Mouse (Mus musculus) liver, postnatal 0 days (tissue): ENCODE data around the gene Galnt12. TPM values are rescaled to one million over a fixed set of nuclear protein-coding genes. Genes with fewer than 3 reads are reported as not detected.

Experiments
- ATAC-seq: fragments of 200-750 bp; cut with Nextera tagmentation; 2 replicates; pipeline ENCODE4 v1.8.0; 2017; ENCODE audit warnings: mild to moderate bottlenecking, moderate library complexity
- DNase-seq: peaks from one replicate; pipeline ENCODE4 v3.0.0-alpha.2; 2016
- H3K27ac ChIP-seq: fragments of 300-500 bp; sonication (generic); 2 replicates; pipeline ENCODE4 v1.5.1; 2014; ENCODE audit warnings: antibody characterized with exemption, moderate library complexity, mild to moderate bottlenecking, low read depth
- H3K27me3 ChIP-seq: fragments of 300-500 bp; sonication (generic); 2 replicates; pipeline ENCODE4 v1.6.1; 2014; ENCODE audit warnings: low read length, control low read depth, mixed read lengths; ENCODE audit not compliant: insufficient read depth
- H3K36me3 ChIP-seq: fragments of 300-500 bp; sonication (generic); replicated peaks from 2 replicates; pipeline ENCODE4 v1.6.1; 2014; ENCODE audit warnings: mild to moderate bottlenecking, control low read depth, low read length, moderate library complexity, mixed read lengths; ENCODE audit not compliant: insufficient read depth
- H3K4me1 ChIP-seq: fragments of 300-500 bp; sonication (generic); 2 replicates; pipeline ENCODE4 v1.6.1; 2014; ENCODE audit warnings: antibody characterized with exemption, mild to moderate bottlenecking, control low read depth; ENCODE audit not compliant: insufficient read depth
- H3K4me2 ChIP-seq: fragments of 300-500 bp; sonication (generic); 2 replicates; pipeline ENCODE4 v1.6.1; 2014; ENCODE audit warnings: low read depth, mild to moderate bottlenecking, low read length, moderate library complexity, mixed read lengths
- H3K4me3 ChIP-seq: fragments of 300-500 bp; sonication (generic); 2 replicates; pipeline ENCODE4 v1.5.1; 2014; ENCODE audit warnings: low read depth, low read length
- H3K9ac ChIP-seq: fragments of 300-500 bp; sonication (generic); replicated peaks from 2 replicates; pipeline ENCODE4 v1.6.1; 2014; ENCODE audit warnings: mild to moderate bottlenecking, moderate library complexity
- H3K9me3 ChIP-seq: fragments of 300-500 bp; sonication (generic); 2 replicates; pipeline ENCODE4 v1.6.1; 2016; ENCODE audit warnings: mild to moderate bottlenecking, control low read depth, low read length, mixed read lengths
- CTCF ChIP-seq: sonication (generic); IDR thresholded peaks from 2 replicates; pipeline ENCODE4 v1.5.1; 2016; ENCODE audit warnings: antibody characterized with exemption, low read depth
- EP300 ChIP-seq: IDR thresholded peaks from 2 replicates; pipeline ENCODE4 v1.6.1; 2016; ENCODE audit warnings: antibody characterized with exemption, low read depth, mild to moderate bottlenecking
- WGBS: fragments of 180-500 bp; shearing (Covaris S2); extraction: QIAGEN DNeasy Blood & Tissue Kit; methylation state at CpG from one replicate; pipeline ENCODE4 v1.1.7; 2014; ENCODE audit not compliant: insufficient replicate concordance; 5-methylcytosine and 5-hydroxymethylcytosine counted together
- polyA plus RNA-seq: library from polyadenylated mRNA; unstranded; fragments of >200 nt; fragmentation: Nextera tagmentation; extraction: Ambion mirVana; gene quantifications from 2 replicates; pipeline ENCODE4 v1.2.1, GENCODE M21; 2015

The Galnt12 gene
- polyA plus RNA-seq, 1 experiment from 2014 or later = 0.69 TPM

- TF ChIP-seq EP300 (no peak), CTCF (no peak)
These were observed 30.8 kb upstream of the Galnt12 start for GRCm38 (mm10) chr4:47060900-47061299.

GRCm38 (mm10) chr4:47075054-47075453 is 16.7 kb upstream of the Galnt12 start:
- 30% methylated on average over 2 of the region's 2 CpGs for WGBS
- Histone ChIP-seq H3K27ac (no peak overlapping the region), H3K36me3 (no peaks in the 10 kb centered on the region), H3K9ac (no peak overlapping the region), H3K4me3 (no peak overlapping the region), H3K9me3 (no peaks in the 10 kb centered on the region), H3K27me3 (no peaks in the 10 kb centered on the region), H3K4me2 (no peak overlapping the region), H3K4me1 (no peaks in the 10 kb centered on the region)
- no peak for DNase-seq
- TF ChIP-seq EP300 (no peak), CTCF (no peak)
- no peak for ATAC-seq

More at GRCm38 (mm10) chr4:47060900-47061299, 30.8 kb upstream of the Galnt12 start:
- Histone ChIP-seq H3K27ac (no peak overlapping the region), H3K9ac (no peak overlapping the region), H3K27me3 (peaks cover 18% of the 10 kb centered on the region), H3K4me1 (no peaks in the 10 kb centered on the region), H3K4me2 (no peak overlapping the region), H3K4me3 (no peak overlapping the region), H3K9me3 (no peaks in the 10 kb centered on the region), H3K36me3 (no peaks in the 10 kb centered on the region)
- ATAC-seq (no peak), DNase-seq (no peak)
- 40% methylated on average over 1 of the region's 1 CpGs for WGBS

DNA sequence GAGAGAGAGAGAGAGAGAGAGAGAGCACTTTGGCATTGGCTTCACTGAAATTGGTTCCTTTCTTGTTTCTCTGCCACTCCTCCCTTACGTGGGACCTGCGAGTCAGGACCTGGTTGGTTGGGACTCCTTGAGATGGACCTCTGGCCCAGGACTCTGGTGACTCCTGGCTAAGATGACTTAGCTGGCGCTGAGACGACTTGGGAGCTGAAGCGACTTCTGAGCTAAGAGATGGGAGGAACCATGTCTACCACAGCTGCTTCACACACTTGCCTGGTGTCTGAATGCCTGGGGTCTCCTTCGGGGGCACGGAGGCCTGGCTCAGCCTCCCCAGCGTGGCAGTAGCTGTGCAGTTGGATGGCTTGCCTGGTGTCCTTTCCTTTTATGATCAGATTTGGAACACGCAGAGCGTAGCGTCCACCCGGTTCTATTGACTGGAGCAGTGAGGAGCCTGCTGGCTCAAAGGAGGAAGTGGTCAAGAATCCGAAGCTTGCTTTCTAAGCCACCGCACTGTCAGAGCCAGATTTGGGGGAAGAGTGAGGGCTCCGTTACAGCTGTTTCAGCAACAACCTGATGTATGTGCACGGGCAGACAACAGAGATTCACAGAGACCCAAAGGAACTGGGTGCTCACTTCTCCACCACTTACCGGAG is 11.6 kb upstream of the Galnt12 start:
- DNase-seq (no peak), ATAC-seq (no peak)
- no peak overlapping the region for H3K27ac ChIP-seq
- no peak overlapping the region for H3K4me3 ChIP-seq
- TF ChIP-seq EP300 = no peak
- no peak for TF ChIP-seq CTCF
- H3K9ac ChIP-seq = no peak overlapping the region
- H3K27me3 ChIP-seq = no peaks in the 10 kb centered on the region
- H3K4me1 ChIP-seq = no peaks in the 10 kb centered on the region
- H3K36me3 ChIP-seq = no peaks in the 10 kb centered on the region
- whole genome bisulfite sequencing = 57% methylated on average over 17 of the region's 17 CpGs
- no peaks in the 10 kb centered on the region for H3K9me3 ChIP-seq
- H3K4me2 ChIP-seq = 0 out of 2 replicates have a peak overlapping the region, but pooled peaks have one; percentile 18

- Histone ChIP-seq H3K9me3 (no peaks in the 10 kb centered on the region), H3K36me3 (no peaks in the 10 kb centered on the region), H3K4me1 (no peaks in the 10 kb centered on the region), H3K9ac (no peak overlapping the region), H3K27ac (no peak overlapping the region), H3K4me2 (no peak overlapping the region), H3K27me3 (no peaks in the 10 kb centered on the region), H3K4me3 (no peak overlapping the region)
- TF ChIP-seq EP300 (no peak), CTCF (no peak)
- ATAC-seq (no peak), DNase-seq (no peak)
- 64% methylated on average over 4 of the region's 4 CpGs for WGBS
These were observed 11.1 kb upstream of the Galnt12 start for GRCm38 (mm10) chr4:47080647-47081010.

- no peak for TF ChIP-seq EP300
- TF ChIP-seq CTCF = no peak
- Histone ChIP-seq H3K36me3 (no peaks in the 10 kb centered on the region), H3K9me3 (no peaks in the 10 kb centered on the region), H3K27me3 (no peaks in the 10 kb centered on the region), H3K27ac (no peak overlapping the region), H3K4me2 (no peak overlapping the region), H3K4me3 (no peak overlapping the region), H3K4me1 (no peaks in the 10 kb centered on the region), H3K9ac (no peak overlapping the region)
- ATAC-seq (no peak), DNase-seq (no peak)
- 81% methylated on average over 7 of the region's 7 CpGs for WGBS
These were observed 7.9 kb upstream of the Galnt12 start for GRCm38 (mm10) chr4:47083824-47084223.

DNA sequence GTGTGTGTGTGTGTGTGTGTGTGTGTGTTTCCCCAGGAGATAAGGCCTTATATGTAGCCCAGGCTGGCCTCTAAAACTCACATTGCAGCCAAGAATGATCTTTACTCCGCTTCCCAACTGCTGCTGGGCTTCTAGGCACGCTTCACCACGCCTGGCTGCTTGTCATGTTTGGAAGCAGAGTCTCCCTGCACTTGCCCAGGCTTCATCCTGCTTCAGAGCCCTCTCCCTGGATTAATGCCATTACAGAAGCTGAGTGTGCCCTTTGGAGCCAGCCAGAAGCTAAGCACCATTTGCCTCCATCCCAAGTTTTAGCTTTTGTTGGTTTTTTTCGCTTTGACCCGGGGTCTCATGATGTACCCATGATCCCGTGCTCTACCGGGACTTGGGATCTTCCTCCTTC is 3.0 kb upstream of the Galnt12 start:
- no peak overlapping the region for H3K27ac ChIP-seq
- H3K27me3 ChIP-seq = peaks cover 30% of the 10 kb centered on the region
- WGBS = 84% methylated on average over 7 of the region's 7 CpGs
- DNase-seq (no peak), ATAC-seq (no peak)
- no peaks in the 10 kb centered on the region for H3K36me3 ChIP-seq
- peaks cover 7% of the 10 kb centered on the region for H3K4me1 ChIP-seq
- H3K9ac ChIP-seq = no peak overlapping the region
- TF ChIP-seq CTCF = no peak
- no peak for TF ChIP-seq EP300
- no peaks in the 10 kb centered on the region for H3K9me3 ChIP-seq
- H3K4me2 ChIP-seq = no peak overlapping the region
- no peak overlapping the region for H3K4me3 ChIP-seq
